Mouse (Mus musculus) C2C12 (cell line): ENCODE results near the gene Marveld3.

Source experiments
- CTCF ChIP-seq: IDR thresholded peaks from one replicate; pipeline ENCODE4 v1.5.1; 2011; ENCODE audit not compliant: control insufficient read depth, insufficient read depth, insufficient read length
- MYOG ChIP-seq: IDR thresholded peaks from one replicate; pipeline ENCODE4 v1.6.1; 2011; ENCODE audit not compliant: control insufficient read depth, insufficient read length; ENCODE audit errors: extremely low read depth
- USF1 ChIP-seq: IDR thresholded peaks from one replicate; pipeline ENCODE4 v1.6.1; 2011; ENCODE audit warnings: low read depth, mild to moderate bottlenecking, control low read depth, moderate library complexity

DNA sequence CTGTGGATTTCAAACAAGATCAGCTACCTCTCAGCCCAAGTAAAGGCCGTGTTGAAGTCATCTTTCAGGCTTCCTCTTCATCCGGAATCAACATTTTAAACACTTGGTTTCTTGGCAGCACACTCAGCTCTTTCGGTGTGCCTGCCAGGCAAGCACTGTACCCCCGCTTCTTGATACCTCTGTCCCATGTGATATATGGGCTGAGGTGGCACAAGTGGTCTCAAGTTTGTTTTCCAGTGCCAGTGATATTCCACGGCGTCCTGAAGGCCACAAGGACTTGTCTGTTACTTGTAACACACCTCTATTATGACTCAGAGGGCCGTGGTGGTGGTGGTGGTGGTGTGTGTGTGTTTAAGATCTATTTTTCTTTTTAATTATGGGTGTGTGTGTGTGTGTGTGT is 16.3 kb downstream of the Marveld3 start:
- no peak for TF ChIP-seq MYOG
- no peak for TF ChIP-seq USF1
- TF ChIP-seq CTCF, result no peak
